Mouse (Mus musculus): Measurements from ENCODE around the gene Osbpl6. TPM values are rescaled to one million over a fixed set of nuclear protein-coding genes. Genes with fewer than 3 reads are reported as not detected.
"Not testable (repeated sequence)": the region's sequence is repeated elsewhere in the genome, so short reads cannot be mapped to it uniquely, and the experiment has no call there.

Osbpl6 gene
- polyA plus RNA-seq, 1 experiment from 2014 or later, result 11.3 TPM

- not testable (repeated sequence) for H3K9me3 ChIP-seq; H3K27ac ChIP-seq; H3K4me3 ChIP-seq; H3K27me3 ChIP-seq; H3K4me2 ChIP-seq; H3K4me1 ChIP-seq; H3K9ac ChIP-seq; ATAC-seq (ENCODE audit: insufficient number of reproducible peaks, low FRiP score, low TSS enrichment, low read depth)
- 85% methylated on average over 2 of the region's 2 CpGs for WGBS
- H3K36me3 ChIP-seq, result peaks cover 30% of the 10 kb centered on the region
Measured at GRCm38 (mm10) chr2:76622316-76622715, 216.0 kb downstream of the Osbpl6 start.

GRCm38 (mm10) chr2:76630293-76630692 is 224.0 kb downstream of the Osbpl6 start:
- H3K4me3 ChIP-seq, result no peak overlapping the region
- H3K4me1 ChIP-seq, result no peaks in the 10 kb centered on the region
- 93% methylated on average over 12 of the region's 12 CpGs for WGBS
- peaks cover 82% of the 10 kb centered on the region for H3K36me3 ChIP-seq
- no peaks in the 10 kb centered on the region; the same call in 1 of the 2 replicates for H3K9me3 ChIP-seq
- no peak for ATAC-seq (ENCODE audit: insufficient number of reproducible peaks, low FRiP score, low TSS enrichment, low read depth)
- no peaks in the 10 kb centered on the region for H3K27me3 ChIP-seq
- H3K4me2 ChIP-seq, result no peak overlapping the region
- no peak overlapping the region for H3K9ac ChIP-seq
- H3K27ac ChIP-seq, result no peak overlapping the region

- no peak overlapping the region for H3K4me3 ChIP-seq
- no peaks in the 10 kb centered on the region for H3K4me1 ChIP-seq
- H3K27me3 ChIP-seq, result no peaks in the 10 kb centered on the region
- no peak for ATAC-seq (ENCODE audit: insufficient number of reproducible peaks, low FRiP score, low TSS enrichment, low read depth)
- H3K36me3 ChIP-seq, result peaks cover 86% of the 10 kb centered on the region
- no peaks in the 10 kb centered on the region for H3K9me3 ChIP-seq
- 88% methylated on average over 4 of the region's 4 CpGs for WGBS
- H3K27ac ChIP-seq, result no peak overlapping the region
- H3K9ac ChIP-seq, result no peak overlapping the region
- no peak overlapping the region for H3K4me2 ChIP-seq
Measured at GRCm38 (mm10) chr2:76631600-76631999, 225.3 kb downstream of the Osbpl6 start.

- H3K36me3 ChIP-seq, result peaks cover 65% of the 10 kb centered on the region
- 94% methylated on average over 2 of the region's 2 CpGs for WGBS
- no peak for ATAC-seq (ENCODE audit: insufficient number of reproducible peaks, low FRiP score, low TSS enrichment, low read depth)
Measured at GRCm38 (mm10) chr2:76639637-76640036, 233.3 kb downstream of the Osbpl6 start.

GRCm38 (mm10) chr2:76643801-76644200 is 237.5 kb downstream of the Osbpl6 start:
- Histone ChIP-seq H3K9me3 (no peaks in the 10 kb centered on the region), H3K27ac (no peak overlapping the region), H3K36me3 (peaks cover 37% of the 10 kb centered on the region), H3K4me2 (no peak overlapping the region), H3K4me1 (peaks cover 13% of the 10 kb centered on the region), H3K4me3 (no peak overlapping the region), H3K27me3 (no peaks in the 10 kb centered on the region), H3K9ac (no peak overlapping the region)
- no peak for ATAC-seq (ENCODE audit: insufficient number of reproducible peaks, low FRiP score, low TSS enrichment, low read depth)

More at GRCm38 (mm10) chr2:76639637-76640036, 233.3 kb downstream of the Osbpl6 start:
- H3K27ac ChIP-seq, result no peak overlapping the region
- no peak overlapping the region for H3K4me3 ChIP-seq
- H3K9me3 ChIP-seq, result no peaks in the 10 kb centered on the region
- no peaks in the 10 kb centered on the region for H3K27me3 ChIP-seq
- H3K4me2 ChIP-seq, result no peak overlapping the region
- H3K9ac ChIP-seq, result no peak overlapping the region
- no peaks in the 10 kb centered on the region for H3K4me1 ChIP-seq

GRCm38 (mm10) chr2:76647441-76647869 is 241.1 kb downstream of the Osbpl6 start:
- peak overlapping the region; percentile 85 for H3K4me2 ChIP-seq
- peak overlapping the region; percentile 80 for H3K4me3 ChIP-seq
- H3K27me3 ChIP-seq, result no peaks in the 10 kb centered on the region
- 1% methylated on average over 26 of the region's 32 CpGs for WGBS
- peaks cover 8% of the 10 kb centered on the region; the same call in 1 of the 2 replicates for H3K36me3 ChIP-seq
- peak overlapping the region; percentile 91 for H3K27ac ChIP-seq
- peaks cover 15% of the 10 kb centered on the region for H3K4me1 ChIP-seq
- peak; percentile 5 for ATAC-seq (ENCODE audit: insufficient number of reproducible peaks, low FRiP score, low TSS enrichment, low read depth)
- no peaks in the 10 kb centered on the region for H3K9me3 ChIP-seq
- peak overlapping the region; percentile 82 for H3K9ac ChIP-seq

- under 1% methylated on average over 42 of the region's 42 CpGs for WGBS
- peak within 1 kb of the TSS; percentile 80 for H3K4me3 ChIP-seq
- peaks cover 5% of the 10 kb centered on the region; the same call in 1 of the 2 replicates for H3K36me3 ChIP-seq
- H3K4me2 ChIP-seq, result peak within 1 kb of the TSS; percentile 85
- no peaks in the 10 kb centered on the region for H3K27me3 ChIP-seq
- peak; percentile 99 for ATAC-seq (ENCODE audit: insufficient number of reproducible peaks, low FRiP score, low TSS enrichment, low read depth)
- H3K4me1 ChIP-seq, result peaks cover 15% of the 10 kb centered on the region
- peak within 1 kb of the TSS; percentile 91 for H3K27ac ChIP-seq
- H3K9ac ChIP-seq, result peak within 1 kb of the TSS; percentile 82
- H3K9me3 ChIP-seq, result no peaks in the 10 kb centered on the region
Measured at GRCm38 (mm10) chr2:76647883-76648570, 241.7 kb downstream of the Osbpl6 start, which contains the start of the genes Prkra and Pjvk. Gene Prkra (minus strand): TSS chr2:76648015. Gene Pjvk (plus strand): TSS chr2:76648476.

GRCm38 (mm10) chr2:76648666-76649141 is 242.4 kb downstream of the Osbpl6 start:
- no peak for ATAC-seq (ENCODE audit: insufficient number of reproducible peaks, low FRiP score, low TSS enrichment, low read depth)

More at GRCm38 (mm10) chr2:76648666-76649141, 242.4 kb downstream of the Osbpl6 start:
- Histone ChIP-seq H3K9ac (peak overlapping the region; percentile 37; the same call in 1 of the 2 replicates), H3K4me3 (peak overlapping the region; percentile 80), H3K9me3 (no peaks in the 10 kb centered on the region), H3K27me3 (no peaks in the 10 kb centered on the region), H3K36me3 (0 out of 2 replicates have a peak, but pooled peaks cover 3% of the 10 kb centered on the region), H3K27ac (peak overlapping the region; percentile 88), H3K4me2 (peak overlapping the region; percentile 85), H3K4me1 (peaks cover 15% of the 10 kb centered on the region)
- 31% methylated on average over 13 of the region's 13 CpGs for WGBS

Small RNA genes within 50 kb of the gene (microRNA-seq; reads per million reads assigned to microRNA genes)
- not detected for gene Gm23164

Other genes starting within 250 kb of the Osbpl6 start
- gene Pde11a, start 67.7 kb upstream of the Osbpl6 start, polyA plus RNA-seq (2015; fragmentation: Nextera tagmentation; extraction: Ambion mirVana), result 0.29 and 0.50 TPM in 2 replicates
- not detected in 2 replicates for gene Cyct, start 46.1 kb upstream of the Osbpl6 start, polyA plus RNA-seq (2015; fragmentation: Nextera tagmentation; extraction: Ambion mirVana)
- gene Rbm45, start 36.5 kb upstream of the Osbpl6 start, polyA plus RNA-seq (2015; fragmentation: Nextera tagmentation; extraction: Ambion mirVana), result 12.0 and 15.1 TPM in 2 replicates
- gene Prkra, start 241.5 kb downstream of the Osbpl6 start, polyA plus RNA-seq (2015; fragmentation: Nextera tagmentation; extraction: Ambion mirVana), result 55.2 and 58.0 TPM in 2 replicates
- 0.15 and 0.53 TPM in 2 replicates for gene Pjvk, start 242.0 kb downstream of the Osbpl6 start, polyA plus RNA-seq (2015; fragmentation: Nextera tagmentation; extraction: Ambion mirVana)

Measured in limb, embryonic 15.5 days (tissue).